Mouse (Mus musculus): Measurements from ENCODE around the gene Qser1.

The Qser1 gene

DNA sequence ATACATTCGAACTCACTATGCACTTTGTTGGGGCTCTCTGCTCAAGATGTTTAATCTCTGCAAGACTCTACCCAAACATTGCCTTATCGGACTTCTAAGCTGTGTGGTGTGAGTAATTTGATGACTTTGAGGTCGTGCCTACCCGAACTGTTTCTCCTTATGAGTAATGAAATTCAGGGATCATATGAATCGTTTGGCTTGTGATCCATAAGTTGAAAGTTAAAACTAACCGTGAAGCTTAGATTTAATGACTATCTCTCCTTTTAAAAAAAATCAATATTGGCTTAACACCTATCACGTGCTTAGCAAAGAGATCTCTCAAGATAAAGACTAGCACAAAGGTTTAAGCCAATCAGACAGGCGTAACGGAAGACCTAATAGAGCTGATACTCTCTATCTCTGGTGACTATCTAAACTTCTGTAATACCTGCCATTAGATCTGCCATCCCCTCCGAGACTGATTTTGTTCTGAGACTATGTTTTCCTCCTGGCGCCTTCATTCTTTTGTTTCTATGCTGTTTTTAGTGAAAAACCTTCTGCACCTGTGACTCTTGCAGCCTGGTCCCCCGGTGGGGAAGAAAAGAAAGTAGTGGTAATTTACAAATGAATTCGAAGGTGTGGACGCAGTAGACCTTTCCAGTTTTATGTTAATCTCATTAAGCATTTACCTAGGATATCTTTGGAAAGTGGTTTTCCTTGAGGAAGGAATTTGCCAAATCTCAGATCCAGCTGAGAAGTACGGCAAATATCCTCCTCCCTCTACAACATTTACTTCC lies 1.2 kb upstream of the Qser1 start:
- DNase-seq (ENCODE audit: inconsistent ontology term) = peak; percentile 7

DNA sequence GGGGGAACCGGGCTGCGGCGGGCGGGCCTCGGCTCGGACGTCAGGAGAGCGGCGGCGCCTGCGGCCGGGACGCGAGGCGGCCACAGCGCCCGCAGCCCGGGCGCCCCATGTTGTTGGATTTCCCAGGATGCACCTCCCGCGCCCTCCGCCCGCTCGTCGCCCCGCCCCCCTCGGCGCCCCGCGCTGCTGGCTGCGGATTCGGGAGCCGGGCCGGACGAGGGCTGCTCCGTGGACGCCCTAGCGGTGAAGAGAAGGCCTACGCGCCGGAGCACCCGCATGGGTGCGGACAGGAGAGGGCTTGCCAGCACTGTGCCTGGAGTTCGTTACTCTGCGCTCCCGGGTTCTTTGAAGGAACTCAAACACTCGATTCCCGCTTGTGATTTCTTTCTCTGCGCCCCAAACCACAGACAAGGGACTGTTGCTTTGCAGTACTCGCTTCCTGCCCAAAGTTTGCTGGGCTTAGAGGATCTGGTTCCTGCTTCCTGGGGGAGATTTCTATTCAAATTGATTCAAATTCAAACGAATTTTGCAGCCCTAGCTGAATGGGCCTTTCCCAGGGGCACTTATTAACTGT lies 393 bp upstream of the Qser1 start:
- DNase-seq (ENCODE audit: inconsistent ontology term) = peak; percentile 97

DNA sequence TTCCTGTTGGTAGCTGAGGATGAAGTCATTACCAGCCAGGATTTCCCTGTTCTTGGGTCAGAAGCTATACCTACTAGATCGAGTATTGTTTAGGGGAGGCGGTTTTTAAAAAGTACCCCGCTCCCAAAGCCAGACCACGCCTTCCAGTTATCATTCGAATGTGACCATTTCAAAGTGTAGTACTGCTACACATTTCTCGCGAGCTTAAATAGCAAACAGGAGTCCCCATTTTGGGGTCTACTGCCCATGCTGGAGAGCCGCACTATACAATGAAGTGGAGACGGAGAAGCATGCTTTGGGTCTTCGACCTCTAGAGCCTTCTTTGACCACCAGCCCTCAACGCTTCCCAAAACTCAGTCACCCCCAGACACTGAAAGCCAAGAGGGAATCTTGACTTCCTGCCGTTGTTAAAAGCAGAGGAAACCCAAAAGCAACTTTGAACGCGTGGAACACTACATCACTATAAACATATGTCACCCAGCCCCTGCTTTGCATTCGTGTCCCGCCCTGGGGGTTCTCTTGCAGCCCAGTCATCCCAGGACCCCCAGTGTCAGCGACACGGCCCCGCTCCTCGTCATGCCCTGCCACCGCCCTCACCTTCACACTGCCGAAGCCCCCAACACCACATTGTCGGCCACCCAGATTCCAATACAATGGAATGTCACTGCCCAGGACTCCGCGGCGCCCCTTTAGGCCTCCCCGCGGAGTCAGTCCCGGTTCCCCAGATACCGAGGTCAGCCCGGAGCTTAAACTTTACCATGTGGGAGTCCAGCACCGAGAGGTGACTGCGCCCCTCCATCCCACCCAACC lies 794 bp downstream of the Qser1 start:
- DNase-seq (ENCODE audit: inconsistent ontology term) = peak; percentile 42

DNA sequence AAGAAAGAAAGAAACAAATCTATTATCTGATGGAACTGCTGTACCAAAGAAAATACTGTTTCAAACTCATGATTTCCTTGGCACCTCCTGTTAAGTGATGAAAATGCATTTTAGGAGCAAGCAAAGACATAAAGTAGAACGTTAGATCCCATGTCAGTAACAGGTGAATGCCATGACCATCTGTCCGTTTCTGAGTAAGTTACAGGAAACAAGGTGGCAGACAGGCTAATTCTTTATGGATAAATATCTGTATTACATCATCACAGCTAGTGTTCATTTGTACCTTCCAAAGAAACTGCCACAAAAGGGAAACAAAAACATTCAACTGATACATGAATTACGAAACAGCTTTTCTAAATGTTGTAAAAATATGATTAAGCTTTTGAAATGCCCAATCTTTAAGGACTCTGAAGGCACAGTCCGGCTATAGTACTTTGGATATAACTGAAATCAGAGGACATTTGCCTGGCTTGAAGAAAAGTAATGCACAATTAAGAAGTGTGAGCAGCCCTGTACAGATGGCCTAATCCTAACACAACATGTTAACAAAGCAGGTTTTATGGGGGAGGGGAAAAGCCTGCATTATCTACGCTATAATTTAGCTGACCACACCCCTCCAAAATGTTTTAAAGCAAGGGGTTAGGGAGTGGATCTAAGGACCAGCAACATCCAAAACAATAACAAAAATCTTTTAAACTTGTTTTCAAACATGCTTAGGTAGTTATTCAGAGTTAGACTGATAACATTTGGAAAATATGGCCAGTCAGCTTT lies 2.2 kb downstream of the Qser1 start:
- DNase-seq (ENCODE audit: inconsistent ontology term) = peak; percentile 0

DNA sequence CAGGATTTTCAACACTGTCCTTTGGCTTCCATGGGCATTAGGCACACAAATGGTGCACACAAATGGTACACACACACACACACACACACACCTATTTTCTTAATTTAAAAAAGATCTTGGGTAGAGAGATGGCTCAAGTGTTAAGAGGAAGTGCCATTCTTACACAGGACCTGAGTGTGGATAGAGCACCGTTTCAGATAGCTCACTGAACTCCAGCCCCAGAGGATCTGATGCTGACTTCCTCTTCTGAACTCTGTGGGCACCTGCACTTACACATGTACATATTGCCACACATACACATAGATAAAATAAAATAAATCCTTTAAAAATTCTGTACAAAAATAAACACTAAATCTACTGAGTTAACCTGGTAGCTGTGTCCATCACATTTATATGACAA lies 11.1 kb downstream of the Qser1 start:
- DNase-seq (ENCODE audit: inconsistent ontology term) = no peak

DNA sequence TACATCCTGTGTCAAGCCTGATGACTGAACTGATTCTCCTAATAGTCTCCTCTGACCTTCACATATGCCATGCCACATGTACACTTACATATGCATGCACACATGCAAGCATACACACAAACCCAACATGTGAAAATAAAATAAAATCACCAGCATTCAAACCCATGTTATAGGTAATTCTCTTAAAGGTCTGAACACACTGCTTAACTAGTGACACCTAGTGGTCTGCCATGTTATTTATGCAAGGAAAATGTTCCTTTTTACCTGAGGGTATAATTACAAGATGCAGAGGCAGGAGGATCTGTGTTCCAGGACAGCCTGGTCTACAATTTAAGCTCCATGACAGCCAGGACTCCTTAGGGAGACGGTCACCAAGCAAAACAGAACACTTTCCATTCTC lies 41.8 kb downstream of the Qser1 start:
- DNase-seq (ENCODE audit: inconsistent ontology term) = no peak

DNA sequence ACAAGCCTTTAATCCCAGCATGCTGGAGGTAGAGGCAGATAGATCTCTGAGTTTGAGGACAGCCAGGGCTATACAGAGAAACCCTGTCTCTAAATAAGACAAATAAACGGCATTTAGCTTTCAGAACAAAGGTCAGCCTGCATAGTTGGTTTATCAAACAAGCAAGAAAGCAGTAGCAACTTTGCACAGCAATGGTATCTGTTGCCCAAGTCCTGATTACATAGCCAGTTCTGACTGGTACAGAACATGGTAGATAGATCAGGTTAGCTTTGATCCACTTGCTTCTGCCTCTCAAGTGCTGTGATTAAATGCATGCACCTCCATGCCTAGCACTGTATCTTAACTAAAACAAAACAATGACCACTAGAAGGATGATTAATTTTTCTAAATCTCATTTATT lies 47.9 kb downstream of the Qser1 start:
- no peak for DNase-seq (ENCODE audit: inconsistent ontology term)

DNA sequence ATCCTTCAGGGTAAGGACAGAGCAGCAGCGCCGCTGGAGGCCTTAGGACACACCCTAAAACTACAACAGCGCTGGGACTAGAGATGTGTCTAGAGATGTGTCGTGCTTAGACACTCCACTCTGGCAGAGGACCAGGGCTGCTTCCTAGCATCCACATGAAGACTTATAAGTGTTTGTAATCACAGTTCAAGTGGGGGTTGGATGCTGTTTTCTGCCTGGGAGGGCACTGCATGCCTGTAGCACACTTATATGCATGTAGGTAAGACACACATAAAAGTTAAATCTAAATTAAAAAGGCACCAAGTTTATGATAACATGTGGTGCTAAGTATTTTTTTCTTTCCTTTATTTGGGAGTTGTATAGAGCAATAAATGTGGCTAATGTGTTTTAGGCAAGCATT lies 52.5 kb downstream of the Qser1 start:
- no peak for DNase-seq (ENCODE audit: inconsistent ontology term)

DNA sequence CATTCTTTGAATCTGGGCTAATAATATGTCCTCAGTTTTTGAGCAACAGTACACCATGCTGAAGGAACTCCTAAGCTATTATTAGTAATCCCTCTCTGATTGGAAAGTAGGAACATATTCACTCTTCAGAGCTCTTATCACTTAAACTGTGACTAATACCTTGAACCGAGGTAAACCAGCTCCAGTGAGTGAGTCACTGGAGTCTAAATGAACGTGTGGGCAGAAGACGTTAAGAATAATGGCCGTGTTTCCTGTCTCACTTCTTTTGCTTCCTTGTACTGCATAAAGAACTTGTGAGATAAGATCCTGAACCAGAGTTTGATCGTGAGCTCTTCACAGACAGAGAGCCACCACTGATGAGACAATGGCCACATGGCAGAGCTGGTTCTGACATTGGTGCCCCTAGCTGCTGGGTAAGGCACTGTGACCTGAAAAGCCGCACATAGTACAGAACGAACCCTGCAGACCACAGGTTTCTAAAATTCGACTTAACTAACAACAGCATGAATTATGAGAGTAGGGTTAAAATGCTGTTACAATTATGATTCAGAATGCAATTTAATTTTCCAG lies 53.3 kb downstream of the Qser1 start:
- DNase-seq (ENCODE audit: inconsistent ontology term) = no peak

DNA sequence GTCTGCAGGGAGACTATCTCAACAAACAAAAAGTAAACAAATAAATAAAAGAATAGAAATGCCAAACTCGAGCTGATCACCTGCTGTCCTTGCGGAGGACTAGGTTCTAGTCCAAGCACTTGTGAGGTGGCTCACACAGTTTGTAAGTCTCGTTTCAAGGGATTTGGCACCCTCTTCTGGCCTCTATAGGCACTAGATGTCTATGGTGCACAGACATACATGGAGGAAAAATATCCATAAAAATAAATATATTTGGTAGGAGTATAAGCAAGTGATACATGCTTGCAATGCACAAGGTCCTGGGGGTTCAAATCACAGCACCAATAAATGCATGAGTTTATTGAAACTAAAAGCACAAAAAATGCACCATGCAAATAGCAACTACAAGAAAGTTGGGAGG lies 65.9 kb downstream of the Qser1 start:
- no peak for DNase-seq (ENCODE audit: inconsistent ontology term)

DNA sequence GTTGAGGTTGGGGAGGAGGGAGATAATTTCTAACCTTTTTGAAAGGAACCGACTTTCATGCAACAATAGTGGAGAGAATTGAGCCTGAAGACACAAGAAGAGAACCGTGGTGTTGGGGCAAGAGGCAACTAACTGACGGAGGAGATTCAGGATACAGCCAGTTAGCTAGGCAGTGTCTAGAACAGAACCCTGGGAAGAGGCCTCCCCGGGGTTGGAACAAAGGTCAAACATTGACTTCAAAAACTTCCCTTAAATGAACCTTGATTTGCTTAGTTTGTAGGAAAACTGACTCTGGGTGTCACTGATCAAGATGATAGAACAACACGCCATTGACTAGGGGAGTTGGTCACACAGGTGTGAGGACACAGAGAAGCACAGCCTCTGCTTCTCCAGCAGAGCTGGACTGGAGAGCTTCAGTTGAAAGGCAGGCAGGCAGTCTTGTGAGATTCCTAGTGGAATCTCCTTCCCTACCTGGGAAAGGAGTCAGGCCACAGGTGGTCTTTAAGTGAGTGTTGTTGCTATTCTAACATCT lies 67.8 kb downstream of the Qser1 start:
- no peak for DNase-seq (ENCODE audit: inconsistent ontology term)

DNA sequence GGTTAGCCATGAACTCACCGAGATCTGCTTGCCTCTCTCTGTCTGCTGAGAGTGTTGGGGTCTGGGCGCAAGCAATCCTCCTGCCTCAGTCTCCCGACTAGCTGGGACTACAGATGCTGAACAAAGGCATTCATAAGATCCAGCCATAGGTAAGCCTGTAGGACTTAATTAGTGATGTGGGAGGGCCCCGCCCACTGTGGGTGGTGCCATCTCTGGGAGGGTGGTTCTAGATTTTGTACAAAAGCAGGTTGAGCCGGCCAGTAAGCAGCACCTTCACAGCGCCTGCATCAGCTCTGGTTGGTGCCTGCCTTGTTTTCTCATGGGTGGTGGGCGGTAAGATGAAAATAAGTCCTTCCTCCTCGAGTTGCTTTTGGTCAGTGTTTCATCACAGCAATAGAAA lies 70.3 kb downstream of the Qser1 start:
- DNase-seq (ENCODE audit: inconsistent ontology term) = no peak

DNA sequence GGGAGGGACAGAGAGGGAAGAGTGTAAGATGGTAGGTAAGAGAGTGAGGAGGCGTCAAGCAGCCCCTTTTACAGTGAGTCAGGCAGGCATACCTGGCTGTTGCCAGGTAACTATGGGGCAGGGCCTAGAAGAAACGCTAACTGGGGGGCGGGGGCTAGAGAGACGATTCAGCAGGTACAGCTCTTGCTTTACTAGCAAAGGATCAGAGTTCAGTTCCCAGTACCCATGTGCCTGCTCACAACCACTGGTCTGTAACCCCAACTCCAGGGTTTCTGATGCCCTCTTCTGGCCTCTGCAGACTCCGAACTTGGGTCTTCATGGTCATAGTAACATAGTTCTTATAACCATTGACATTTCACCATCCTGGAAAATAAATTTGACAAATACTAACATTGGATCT lies 72.6 kb downstream of the Qser1 start:
- no peak for DNase-seq (ENCODE audit: inconsistent ontology term)

DNA sequence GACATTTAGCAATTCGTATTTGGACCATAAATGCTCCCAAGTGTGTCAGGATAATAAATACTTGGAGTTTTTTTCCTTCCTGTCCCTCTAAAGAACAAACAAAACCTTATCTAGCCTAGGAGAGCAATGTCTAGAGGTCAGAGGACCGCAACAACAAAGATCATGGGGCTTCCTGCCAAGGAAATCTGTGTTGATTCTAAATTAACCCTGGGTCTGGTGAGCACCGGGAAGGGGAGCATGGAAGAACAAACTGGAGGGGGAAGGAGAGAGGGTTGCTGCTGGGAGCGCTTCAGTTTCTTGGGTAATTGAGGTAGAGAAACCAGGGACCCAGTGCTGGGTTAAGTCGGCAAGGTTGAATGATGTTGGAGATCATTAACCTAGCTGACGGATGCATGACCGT lies 73.4 kb downstream of the Qser1 start:
- no peak for DNase-seq (ENCODE audit: inconsistent ontology term)

DNA sequence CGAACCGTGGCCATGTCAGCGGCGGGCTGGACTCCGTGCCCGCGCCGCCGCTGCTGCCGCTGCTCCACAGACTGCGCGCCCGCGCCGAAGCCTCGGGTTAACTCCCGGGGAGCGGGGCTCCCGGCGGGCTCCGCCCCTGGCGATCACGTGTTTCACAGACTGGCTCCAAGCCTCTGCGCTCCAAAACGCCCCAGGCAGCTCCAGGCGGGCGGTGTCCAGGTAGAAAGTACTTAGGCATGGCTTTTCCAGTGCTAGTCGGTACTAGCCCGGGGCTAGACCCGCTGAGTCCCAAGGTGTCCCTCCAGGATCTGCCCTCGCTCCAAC lies 73.9 kb downstream of the Qser1 start, which contains the start of gene Depdc7:
Gene Depdc7, minus strand, starts transcription at position 138 of the 324 bp plus-strand sequence.
- DNase-seq (ENCODE audit: inconsistent ontology term) = peak; percentile 85

DNA sequence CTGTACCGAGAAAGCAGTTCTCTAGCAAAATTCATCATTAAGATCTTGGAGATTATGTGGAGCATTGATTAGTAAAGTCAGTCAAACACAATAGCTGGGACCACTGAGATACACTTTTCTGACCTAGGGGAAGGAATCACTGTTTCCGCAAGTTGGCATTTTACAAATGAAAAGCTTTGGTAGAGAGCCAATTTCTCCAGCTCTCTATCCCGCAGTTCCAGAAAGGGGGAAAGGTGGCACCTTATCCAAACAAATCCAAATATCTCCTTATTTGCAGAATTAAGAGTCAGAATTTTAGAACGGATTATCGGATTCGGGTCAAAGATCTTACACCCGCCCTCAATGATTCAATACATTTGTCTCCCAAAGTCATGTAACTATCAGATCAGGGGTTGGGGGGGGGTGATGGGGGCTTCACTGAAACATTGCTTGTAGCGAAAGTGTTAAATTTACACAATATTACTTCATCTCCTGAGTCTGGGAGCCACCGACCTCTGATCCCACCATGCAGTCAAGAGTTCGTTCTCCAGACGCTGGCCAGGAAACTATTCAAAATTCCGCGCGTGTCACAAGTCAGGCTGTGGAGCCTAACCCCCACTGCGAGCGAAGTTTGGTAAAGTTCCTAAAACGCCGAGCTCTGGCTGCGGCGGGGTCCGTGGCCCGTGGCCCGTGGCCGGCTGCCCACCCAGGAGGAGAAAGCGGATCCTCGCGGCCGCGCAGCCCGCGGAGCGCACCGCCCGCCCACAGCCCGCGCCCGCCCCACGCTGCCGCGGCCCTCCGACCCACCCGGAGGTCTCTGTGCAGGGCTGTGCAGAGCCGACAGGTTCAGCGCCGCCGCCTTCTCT lies 74.4 kb downstream of the Qser1 start:
- DNase-seq (ENCODE audit: inconsistent ontology term) = no peak

DNA sequence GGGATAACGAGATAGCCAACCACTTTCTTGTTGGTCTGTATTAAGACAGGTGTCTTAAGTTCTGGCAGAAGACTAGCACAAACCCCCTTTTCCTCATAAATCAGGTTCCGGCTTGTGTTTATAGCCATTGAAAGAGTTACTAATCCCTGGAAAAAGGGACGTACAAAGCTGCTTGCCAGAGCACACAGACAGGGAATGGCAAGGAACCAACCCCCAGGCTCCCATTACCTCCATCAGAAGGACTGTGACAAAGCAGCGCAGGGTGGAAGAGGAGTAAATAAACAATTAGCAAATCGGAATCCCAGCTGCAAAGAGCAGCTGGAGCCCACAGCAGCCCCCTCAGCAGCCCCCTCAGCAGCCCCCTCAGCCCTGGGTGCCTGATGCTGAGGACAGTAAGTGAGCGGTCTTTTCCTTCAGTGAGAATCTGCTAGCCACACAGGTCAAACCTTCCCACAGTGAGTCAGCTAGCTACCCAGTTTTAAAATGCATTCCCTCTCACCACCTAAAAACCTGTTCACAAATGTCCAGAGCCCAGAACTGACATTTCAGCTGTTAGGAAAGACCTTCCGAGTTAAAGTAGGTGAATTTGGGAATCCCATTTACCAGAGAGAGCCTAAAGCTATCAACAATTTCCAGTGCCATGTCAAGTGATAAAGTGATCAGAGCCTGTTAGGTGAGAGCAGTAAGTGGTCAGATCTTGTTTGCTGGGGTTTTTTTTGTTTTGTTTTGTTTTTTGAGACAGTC lies 75.4 kb downstream of the Qser1 start:
- peak; percentile 4 for DNase-seq (ENCODE audit: inconsistent ontology term)

DNA sequence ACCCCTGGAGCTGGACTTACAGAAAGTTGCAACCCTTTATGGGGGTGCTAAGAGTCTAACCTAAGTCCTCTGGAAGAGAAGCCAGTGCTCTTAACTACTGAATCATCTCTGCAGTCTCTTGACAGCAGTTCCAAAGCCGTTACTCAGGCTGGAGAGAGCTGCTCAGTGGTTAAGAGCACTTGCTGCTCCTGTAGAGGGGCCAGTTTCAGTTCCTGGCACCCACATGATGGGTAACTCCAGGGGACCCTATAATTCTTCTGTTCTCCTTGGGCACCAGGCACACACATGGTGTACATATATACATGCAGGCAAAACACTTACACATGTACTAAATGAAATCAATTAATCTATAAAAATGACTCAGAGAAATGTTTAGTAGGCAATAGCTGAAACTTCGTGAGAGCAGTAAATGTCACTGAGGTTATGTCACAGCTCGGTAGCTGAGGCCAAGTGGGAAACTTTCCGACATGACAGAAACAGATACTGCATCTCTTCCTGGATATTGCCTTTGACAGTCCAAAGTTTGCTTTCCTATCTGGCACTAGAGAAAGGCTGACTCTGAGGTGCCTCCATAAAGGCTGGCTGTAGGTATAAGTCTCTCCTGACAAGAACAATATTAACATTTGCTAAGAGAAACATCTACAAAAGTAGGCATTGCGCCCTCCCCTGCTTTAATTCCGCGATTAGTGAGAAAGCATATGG lies 76.2 kb downstream of the Qser1 start:
- DNase-seq (ENCODE audit: inconsistent ontology term) = no peak

DNA sequence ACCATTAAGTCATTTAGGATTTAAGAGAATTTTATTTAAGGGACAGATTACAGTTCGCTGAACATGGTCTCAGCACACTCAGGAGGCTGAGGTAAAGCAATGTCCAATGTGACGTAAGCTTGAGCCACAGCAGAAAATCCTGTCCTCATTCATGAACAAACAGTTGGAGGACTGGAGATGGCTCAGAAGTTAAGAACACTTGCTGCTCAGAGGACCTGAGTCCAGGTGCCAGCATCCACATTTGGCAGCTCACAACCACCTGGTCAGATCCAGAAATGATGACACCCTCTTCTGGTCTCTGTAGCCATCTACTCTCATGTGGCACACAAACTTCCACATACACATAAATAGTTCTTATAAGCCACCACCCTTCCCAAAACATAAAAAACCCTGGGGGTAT lies 76.9 kb downstream of the Qser1 start:
- DNase-seq (ENCODE audit: inconsistent ontology term) = no peak
